Mouse (Mus musculus) liver, adult 2 months (tissue): ENCODE measurements around the gene Abraxas2.
A peak's percentile ranks its signal among the peaks of the same experiment; 100 is the strongest.

Experiments used
- CTCF ChIP-seq: fragments of 200-500 bp; IDR thresholded peaks from 2 replicates; pipeline ENCODE4 v1.5.1; 2011; ENCODE audit warnings: low read depth, low read length, control low read depth
- POLR2A ChIP-seq: fragments of 200-500 bp; IDR thresholded peaks from 2 replicates; pipeline ENCODE4 v1.6.1; 2011; ENCODE audit warnings: low read length, control low read depth; ENCODE audit not compliant: insufficient read depth; ENCODE audit errors: extremely low read depth

DNA sequence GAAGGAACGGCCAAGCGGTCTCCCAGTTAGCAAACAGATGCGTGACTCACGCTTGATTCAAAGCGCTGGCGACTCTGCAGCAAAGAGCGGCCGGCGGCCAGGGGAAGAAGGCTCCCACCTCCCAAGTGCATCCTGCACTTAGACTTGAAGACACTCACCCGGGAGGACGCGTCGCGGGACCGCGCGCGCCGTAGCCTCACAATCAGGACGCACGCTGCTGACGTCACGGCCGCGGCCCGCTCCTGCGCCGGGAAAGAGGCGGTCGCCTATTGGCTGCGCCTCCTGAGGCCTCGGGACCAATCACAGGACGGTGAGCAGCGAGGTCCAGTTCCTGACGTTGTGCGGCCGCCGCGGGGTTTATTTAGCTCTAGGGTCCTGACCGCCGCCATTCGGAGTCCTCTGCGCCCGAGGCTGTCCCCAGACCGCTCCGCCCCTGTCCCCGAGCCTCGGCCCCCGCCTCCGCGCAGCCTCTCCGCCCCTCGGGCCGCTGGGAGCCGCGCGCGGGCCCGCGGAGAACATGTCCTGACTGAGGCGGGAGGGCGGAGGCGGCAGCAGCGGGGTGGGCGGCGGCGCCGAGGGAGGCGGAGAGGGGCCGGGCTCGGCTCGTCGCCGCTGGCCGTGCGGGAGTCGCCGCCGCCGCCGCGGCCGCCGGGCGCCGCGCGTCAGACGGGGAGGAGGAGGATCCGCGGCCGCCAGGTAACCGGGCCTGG lies 72.0 kb downstream of the Abraxas2 start, which contains the start of gene Zranb1:
- TF ChIP-seq CTCF (no peak), POLR2A (peak; percentile 92)
